Mouse (Mus musculus): ENCODE results near the gene Cacna1i.

The Cacna1i gene

DNA sequence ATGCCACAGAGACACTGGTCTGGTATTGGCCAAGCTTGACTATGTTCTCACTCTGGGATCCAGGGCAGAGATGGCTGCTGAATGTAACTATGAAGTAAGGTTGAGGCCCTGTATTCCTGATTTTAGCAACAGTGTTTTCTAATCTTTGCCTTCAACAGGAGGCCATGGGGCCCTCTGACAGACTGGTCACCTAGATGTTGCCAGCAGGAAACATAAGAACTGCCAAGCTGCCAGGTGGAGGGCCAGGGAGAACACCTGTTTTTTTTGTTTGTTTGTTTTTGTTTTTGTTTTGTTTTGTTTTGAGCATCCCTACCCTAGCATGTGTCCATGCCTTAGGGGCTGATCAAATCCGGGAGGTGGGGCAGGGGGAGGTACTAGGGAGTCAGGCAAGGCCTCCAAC, 112.4 kb downstream of the Cacna1i start:
- no peak for DNase-seq (ENCODE audit: extremely low read depth, low read depth, low spot score)

DNA sequence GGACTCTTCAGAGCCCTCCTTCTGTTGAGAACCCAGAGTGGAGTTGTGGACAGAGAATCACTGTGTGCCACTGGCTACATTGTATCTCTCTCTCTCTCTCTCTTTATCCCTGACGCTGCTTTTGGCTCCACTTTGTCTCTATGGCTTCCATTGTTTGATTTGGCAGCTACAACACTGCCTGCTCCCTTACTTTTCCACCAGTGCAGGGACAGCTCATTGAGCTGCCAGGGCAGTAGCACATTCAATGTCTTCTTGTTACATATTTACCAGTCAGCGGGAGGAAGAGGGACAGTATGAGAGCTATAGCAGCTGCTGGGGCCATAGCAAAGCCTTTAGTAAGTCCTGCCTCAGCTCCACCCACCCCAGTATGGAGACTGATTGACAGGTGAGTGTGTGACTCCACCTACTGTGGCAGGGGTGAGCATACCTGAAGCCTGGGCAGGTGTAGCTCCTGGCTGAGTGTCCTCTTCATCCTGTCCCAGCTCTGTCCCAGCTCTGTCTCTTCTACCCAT, 114.4 kb downstream of the Cacna1i start:
- DNase-seq (ENCODE audit: extremely low read depth, low read depth, low spot score) = no peak

DNA sequence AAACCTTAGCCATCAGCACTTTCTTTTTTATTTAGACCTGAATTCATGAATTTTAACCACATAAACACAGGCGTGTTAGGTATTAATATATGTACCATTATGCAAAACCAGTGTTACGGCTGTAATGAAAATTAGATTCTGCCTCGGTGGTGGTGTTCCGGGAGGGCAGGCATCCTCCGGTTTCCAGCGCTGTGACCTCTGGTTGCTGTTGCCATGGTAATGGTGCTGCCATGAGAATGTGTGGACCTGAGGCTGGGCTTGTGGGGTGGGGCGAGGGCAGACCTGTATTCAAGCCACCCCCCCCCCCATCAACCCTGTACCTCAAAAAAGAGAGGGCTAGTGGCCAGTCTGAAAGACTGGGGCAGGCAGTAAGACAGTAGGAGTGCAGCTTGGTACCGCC, 114.9 kb downstream of the Cacna1i start:
- no peak for DNase-seq (ENCODE audit: extremely low read depth, low read depth, low spot score)

DNA sequence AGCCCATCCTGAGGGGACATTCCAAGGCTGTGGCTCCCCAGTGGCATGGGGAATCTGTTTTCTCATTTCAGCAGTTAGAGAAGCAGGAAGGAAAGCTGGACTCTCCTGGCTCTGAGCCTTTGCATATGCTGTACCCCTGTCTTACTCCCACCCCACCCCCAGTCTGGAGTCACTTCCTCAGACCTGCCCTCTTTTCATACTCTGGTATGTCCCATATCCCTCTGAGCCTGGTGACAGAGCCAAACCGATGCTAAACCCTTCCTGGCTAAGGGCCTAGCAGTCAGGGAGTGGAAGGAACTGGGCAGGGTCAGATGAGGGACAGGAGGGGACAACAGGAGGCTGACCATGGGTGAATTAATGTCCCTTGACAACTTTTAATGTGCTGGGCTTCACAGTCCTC, 120.8 kb downstream of the Cacna1i start:
- no peak for DNase-seq (ENCODE audit: extremely low read depth, low read depth, low spot score)

DNA sequence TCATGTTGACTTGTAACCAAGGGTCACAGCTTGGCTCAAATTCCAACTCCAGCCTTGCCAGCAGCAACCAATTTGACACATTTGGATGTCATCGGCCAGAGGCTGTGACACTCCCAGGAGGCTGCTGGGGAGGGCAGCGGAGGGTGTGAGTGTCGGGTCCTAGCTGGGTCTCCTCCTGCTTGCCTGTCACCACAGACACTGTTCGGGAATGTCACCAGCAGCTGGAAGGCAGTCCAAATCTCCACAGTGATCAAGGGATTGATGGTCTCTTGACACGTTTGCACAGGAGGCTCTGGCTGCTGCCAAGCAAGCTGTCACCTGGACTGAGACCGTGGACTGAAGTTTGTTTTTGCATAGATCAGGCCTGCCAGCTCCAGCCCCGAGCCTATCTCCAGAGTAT, 123.6 kb downstream of the Cacna1i start:
- no peak for DNase-seq (ENCODE audit: extremely low read depth, low read depth, low spot score)

DNA sequence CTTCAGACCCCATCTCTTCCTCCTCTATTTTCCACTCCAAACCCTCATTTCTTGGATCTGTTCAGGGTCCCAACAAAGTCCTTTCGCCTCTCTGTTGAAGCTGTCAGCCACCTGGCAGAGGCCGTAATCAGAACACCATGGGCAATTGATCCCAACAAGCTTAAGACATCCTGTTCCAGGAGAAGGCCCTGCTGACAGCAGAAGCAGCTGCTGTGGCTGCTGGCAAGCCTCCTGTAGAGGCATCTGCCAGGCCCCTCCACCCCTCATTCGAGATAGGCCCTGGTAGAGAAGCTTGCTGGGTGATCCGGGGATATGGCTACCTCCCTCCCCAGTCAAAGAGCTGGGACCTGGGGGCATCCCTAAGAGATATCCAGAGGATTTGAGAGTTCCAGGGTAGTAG, 126.0 kb downstream of the Cacna1i start:
- no peak for DNase-seq (ENCODE audit: extremely low read depth, low read depth, low spot score)

DNA sequence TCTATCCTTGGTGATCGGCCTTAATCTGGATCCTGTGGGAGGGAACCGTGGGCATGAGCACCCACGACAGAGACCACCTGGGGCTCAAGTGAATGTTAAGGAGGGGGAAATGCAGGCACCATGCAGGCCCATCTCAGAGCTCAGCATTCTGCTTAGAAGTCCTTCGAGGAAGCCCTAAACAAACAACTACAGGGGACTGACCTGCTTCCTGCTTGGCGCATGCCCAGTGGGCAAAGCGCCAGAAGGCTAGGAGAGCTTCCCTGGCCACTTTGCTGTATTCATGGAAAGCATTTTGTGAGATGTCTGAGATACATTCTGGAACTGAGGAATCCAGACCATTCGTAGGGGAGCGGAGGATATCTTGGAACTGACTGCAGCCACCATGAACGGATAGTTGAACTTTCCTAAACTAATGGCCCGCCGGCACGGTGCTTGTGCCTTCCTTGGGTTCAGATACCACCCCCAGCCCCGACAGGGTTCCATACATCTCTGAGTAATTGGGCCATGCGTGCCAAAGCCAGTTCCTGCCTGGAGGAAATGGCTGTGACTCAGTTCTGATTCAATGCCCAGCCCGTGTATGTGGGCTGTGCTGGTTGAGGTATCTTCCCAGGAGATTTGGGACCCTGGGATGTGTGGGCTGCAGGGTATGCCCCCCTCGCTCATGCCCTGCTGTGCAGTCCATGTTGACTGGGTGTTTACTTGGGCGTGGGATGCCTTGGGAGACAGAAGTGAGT, 127.1 kb downstream of the Cacna1i start:
- no peak for DNase-seq (ENCODE audit: extremely low read depth, low read depth, low spot score)

DNA sequence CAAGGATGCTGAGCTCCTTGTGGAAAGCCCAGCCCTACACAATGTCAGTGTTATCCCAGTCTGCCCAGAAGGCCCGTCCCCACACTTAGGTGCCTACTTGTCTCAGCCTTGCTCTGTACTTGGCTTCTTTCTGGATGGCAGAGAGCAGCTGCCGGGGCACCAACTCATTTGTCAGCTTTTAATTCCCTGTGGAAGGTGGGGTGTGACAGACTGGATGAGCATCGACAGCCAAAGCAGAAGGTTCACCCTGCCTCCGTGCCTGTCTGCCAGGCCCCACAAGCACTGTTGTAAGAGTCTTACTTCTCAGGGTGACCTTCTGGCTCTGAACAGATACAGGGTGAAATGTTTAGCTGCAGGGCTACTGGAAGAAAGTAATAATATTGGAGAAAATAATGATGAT, 128.1 kb downstream of the Cacna1i start:
- DNase-seq (ENCODE audit: extremely low read depth, low read depth, low spot score) = no peak

DNA sequence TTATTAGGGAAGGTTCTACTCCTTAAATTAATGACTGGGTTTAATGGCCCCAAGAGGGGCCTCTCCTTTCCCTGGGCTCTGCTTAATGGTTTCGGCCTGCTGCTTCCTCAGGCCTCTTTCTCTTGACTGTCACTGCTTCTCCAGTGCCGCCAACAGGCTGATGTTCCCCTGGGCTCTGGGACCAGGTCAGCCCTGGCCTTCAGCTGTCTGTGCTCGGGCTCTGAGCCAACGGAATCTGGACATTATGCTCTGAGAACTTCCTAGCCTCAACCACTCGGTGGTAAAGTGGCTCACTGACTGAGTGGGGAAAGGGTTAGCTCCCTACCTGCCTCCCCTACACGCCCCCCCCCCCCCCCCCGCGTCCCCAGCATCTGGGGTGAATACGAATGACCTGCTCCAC, 130.0 kb downstream of the Cacna1i start:
- no peak for DNase-seq (ENCODE audit: extremely low read depth, low read depth, low spot score)

DNA sequence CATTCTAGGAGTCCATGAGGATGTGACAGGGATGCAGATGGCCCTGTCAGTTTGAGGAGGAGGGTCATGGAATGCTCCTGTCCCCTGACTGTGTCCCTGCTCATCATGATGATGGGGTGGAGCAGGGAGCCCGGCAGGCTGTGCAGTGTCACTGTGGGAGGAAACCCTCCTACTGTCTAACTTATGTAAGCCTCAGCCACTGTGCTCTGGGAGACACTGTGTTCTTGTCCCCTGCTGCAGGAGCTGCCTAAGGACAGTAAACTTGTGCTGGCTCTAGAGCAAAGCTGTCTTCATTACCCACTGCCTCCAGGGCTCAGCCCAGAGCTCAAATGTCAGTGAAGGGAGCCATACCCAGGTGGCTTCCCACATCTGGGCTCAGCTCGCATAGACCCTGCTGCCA, 131.1 kb downstream of the Cacna1i start:
- DNase-seq (ENCODE audit: extremely low read depth, low read depth, low spot score) = no peak

DNA sequence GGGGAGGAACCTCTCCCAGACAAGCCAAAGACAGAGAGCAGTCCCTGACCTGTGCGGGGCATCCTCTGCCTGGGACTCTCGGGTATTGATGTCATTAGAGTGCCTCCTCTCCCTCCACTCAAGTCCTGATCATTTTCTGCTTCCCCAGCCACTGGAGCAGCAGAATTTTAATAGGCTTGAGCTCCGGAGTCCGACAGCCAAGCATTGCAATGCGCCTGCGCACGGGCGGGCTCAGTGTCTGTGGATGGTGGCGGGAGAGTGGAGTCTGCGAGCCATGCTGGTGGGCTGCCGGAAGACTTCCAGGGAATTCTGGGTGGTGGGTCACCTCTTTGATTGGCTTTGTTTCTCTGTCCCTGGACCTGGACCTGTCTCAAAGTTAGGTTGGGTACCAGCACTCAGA, 143.3 kb downstream of the Cacna1i start:
- DNase-seq (ENCODE audit: extremely low read depth, low read depth, low spot score) = no peak

DNA sequence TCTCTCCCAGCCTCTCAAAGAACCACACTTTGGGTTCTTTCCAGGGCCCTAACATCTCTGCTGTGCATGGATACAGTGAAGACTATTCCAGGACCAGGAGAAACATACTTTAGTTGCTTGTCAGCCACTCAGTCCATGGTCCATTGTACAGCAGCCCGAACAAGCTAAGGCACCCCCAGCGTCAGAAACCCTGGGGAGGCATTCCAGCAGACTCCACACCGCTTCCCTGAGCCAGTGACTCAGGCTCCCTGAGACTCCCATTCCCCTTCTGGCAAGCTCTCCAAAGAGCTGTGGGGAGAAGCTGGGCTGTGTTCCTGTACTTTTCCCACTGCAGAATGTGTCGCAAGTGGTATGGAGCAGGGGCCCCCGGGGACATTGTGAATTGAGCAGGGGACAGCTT, 149.9 kb downstream of the Cacna1i start:
- no peak for DNase-seq (ENCODE audit: extremely low read depth, low read depth, low spot score)

DNA sequence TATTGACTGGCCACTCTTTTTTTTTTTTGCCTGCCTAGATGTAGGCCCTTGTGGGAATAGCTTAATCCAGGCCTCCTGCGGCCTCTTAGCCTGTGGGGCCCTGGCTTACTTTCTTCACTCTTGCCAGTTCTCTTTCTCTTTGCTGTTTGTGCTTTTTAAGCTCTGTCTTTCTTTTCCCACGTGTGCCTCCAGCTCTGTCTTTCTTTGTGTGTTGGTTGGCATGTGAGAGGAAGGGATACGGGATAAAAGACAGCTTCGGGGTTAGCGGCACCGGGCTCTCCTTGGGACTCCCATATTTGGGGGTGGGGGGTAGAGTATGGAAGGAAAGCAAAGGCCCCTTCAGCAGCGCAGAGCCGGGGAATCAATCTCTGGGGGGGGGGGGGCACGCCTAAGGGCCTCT, 151.0 kb downstream of the Cacna1i start:
- no peak for DNase-seq (ENCODE audit: extremely low read depth, low read depth, low spot score)

DNA sequence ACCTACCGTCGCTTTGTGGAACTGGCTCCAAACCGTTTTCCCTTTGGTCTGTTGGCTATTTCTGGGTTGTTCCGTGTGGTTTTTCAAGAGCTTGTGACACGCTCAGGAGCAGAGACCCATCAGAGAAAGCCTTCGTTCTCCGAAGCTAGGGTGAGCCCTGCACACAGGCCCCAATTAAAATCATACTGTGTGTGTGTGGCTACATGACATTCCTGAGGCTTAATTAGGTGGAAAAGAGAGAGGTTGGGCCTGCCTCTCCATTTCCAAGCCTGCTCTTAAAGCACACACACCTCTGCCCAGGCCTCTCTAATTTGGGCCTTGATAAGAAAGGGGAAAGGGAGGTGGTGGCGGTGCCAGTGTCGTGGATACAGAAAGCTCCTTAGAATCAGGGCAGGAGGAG, 151.4 kb downstream of the Cacna1i start:
- no peak for DNase-seq (ENCODE audit: extremely low read depth, low read depth, low spot score)

DNA sequence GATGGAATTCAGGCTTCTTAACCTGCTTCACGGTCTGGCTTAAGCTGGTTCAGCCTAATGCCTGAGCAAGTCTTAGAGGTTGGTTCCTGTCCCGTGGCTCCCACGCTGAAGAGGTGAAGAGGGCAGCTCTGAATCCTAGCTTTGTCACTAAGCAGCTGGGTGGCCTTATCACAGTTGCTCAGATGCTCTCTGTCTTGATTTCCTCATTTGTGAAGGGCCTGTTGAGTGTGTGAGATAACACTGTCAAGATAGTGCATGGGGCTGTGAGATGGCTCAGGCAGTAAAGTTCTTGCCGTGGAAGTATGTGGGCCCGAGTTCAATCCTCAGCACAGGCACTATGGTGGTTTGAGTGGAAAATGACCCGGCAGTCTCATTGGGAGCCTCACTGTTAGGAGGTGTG, 153.2 kb downstream of the Cacna1i start:
- no peak for DNase-seq (ENCODE audit: extremely low read depth, low read depth, low spot score)

DNA sequence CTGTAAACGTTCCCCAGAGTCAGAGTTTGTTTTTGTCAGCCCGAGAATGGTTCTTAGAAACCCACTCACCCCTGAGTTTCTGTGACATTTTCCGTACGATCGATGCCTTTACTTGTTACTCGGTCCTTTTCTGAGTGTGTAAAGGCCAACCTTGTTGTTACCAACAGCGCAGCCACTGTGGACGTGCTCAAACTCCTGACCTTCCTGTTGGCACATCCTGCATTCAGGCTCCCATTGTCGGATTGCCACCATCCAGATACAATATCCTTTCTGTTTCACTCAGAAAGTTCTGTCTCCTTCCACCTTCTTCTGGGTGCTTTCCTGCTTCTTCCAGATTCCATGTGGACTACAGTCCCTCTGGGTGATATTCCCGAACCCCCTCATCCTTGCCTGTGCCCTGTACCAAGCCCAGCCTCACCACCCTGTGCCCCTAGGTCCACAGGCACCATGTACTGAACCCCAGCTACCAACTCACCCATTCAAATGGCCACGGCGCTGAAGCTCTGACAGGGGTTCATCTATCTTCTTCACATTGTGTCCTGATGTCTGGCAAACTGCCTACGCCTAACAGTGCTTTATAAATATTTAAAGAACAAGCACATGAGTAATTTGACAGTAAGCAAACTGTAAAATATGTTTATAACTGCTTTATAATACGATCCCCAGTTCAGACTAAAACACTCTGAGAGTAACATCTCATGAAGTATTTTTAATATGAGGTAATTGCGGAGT, 159.1 kb downstream of the Cacna1i start:
- DNase-seq (ENCODE audit: extremely low read depth, low read depth, low spot score) = no peak

Data from fat pad, adult 2 months (tissue).